Mouse (Mus musculus) neural tube, embryonic 15.5 days (tissue): ENCODE measurements at regions not wholly inside any gene's neighbourhood (a gene's known extent, or its start where the extent isn't known, plus 50 kb on each side); places are given as distances from the start of the nearest gene placed in this dataset.
"Not testable (repeated sequence)": the region's sequence is repeated elsewhere in the genome, so short reads cannot be mapped to it uniquely, and the experiment has no call there.

Source experiments
- ATAC-seq: fragments of 200-750 bp; cut with Nextera tagmentation; 2 replicates; pipeline ENCODE4 v1.8.0; 2017; ENCODE audit warnings: mild to moderate bottlenecking, moderate TSS enrichment, moderate library complexity; ENCODE audit not compliant: low FRiP score
- H3K27ac ChIP-seq: fragments of 300-500 bp; sonication (generic); replicated peaks from 2 replicates; pipeline ENCODE4 v1.5.1; 2015; ENCODE audit warnings: mild to moderate bottlenecking, inconsistent platforms
- H3K27me3 ChIP-seq: fragments of 300-500 bp; sonication (generic); replicated peaks from 2 replicates; pipeline ENCODE4 v1.6.1; 2015; ENCODE audit warnings: inconsistent platforms
- H3K36me3 ChIP-seq: fragments of 300-500 bp; sonication (generic); 2 replicates; pipeline ENCODE4 v1.6.1; 2015; ENCODE audit warnings: inconsistent platforms
- H3K4me1 ChIP-seq: fragments of 300-500 bp; sonication (generic); 2 replicates; pipeline ENCODE4 v1.6.1; 2015; ENCODE audit warnings: inconsistent platforms
- H3K4me2 ChIP-seq: fragments of 300-500 bp; sonication (generic); 2 replicates; pipeline ENCODE4 v1.6.1; 2015; ENCODE audit warnings: inconsistent platforms, mild to moderate bottlenecking, moderate library complexity
- H3K4me3 ChIP-seq: fragments of 300-500 bp; sonication (generic); replicated peaks from 2 replicates; pipeline ENCODE4 v1.5.1; 2015; ENCODE audit warnings: mild to moderate bottlenecking, inconsistent platforms
- H3K9ac ChIP-seq: fragments of 300-500 bp; sonication (generic); replicated peaks from 2 replicates; pipeline ENCODE4 v1.6.1; 2015; ENCODE audit warnings: mild to moderate bottlenecking, inconsistent platforms
- H3K9me3 ChIP-seq: fragments of 300-500 bp; sonication (generic); replicated peaks from 2 replicates; pipeline ENCODE4 v1.6.1; 2016; ENCODE audit warnings: inconsistent platforms
- WGBS: fragments of 180-500 bp; shearing (Covaris S2); methylation state at CpG from one replicate; pipeline ENCODE4 v1.1.7; 2015; ENCODE audit warnings: mixed read lengths; 5-methylcytosine and 5-hydroxymethylcytosine counted together

GRCm38 (mm10) chr3:130805345-130805744 is 75.1 kb upstream of the Rpl34 start:
- ATAC-seq = no peak
- no peaks in the 10 kb centered on the region for H3K36me3 ChIP-seq
- H3K4me3 ChIP-seq = no peak overlapping the region
- no peak overlapping the region for H3K27ac ChIP-seq
- H3K4me1 ChIP-seq = peaks cover 9% of the 10 kb centered on the region; the same call in 1 of the 2 replicates
- no peaks in the 10 kb centered on the region for H3K9me3 ChIP-seq
- WGBS = 77% methylated on average over 3 of the region's 3 CpGs
- H3K27me3 ChIP-seq = no peaks in the 10 kb centered on the region
- H3K9ac ChIP-seq = no peak overlapping the region
- H3K4me2 ChIP-seq = no peak overlapping the region

- Histone ChIP-seq H3K27ac (no peak overlapping the region), H3K4me3 (no peak overlapping the region), H3K36me3 (no peaks in the 10 kb centered on the region), H3K9me3 (no peaks in the 10 kb centered on the region), H3K4me1 (peaks cover 9% of the 10 kb centered on the region; the same call in 1 of the 2 replicates), H3K27me3 (no peaks in the 10 kb centered on the region), H3K4me2 (no peak overlapping the region), H3K9ac (no peak overlapping the region)
- ATAC-seq = no peak
- 75% methylated on average over 6 of the region's 6 CpGs for WGBS
These were observed 74.1 kb upstream of the Rpl34 start for GRCm38 (mm10) chr3:130804327-130804662.

- H3K9me3 ChIP-seq = no peaks in the 10 kb centered on the region
- H3K9ac ChIP-seq = no peak overlapping the region
- no peaks in the 10 kb centered on the region for H3K27me3 ChIP-seq
- no peak overlapping the region for H3K27ac ChIP-seq
- no peak overlapping the region for H3K4me2 ChIP-seq
- no peak for ATAC-seq
- H3K4me3 ChIP-seq = no peak overlapping the region
- 58% methylated on average over 12 of the region's 12 CpGs for WGBS
- peaks cover 9% of the 10 kb centered on the region; the same call in 1 of the 2 replicates for H3K4me1 ChIP-seq
- no peaks in the 10 kb centered on the region for H3K36me3 ChIP-seq
These were observed 73.6 kb upstream of the Rpl34 start for GRCm38 (mm10) chr3:130803591-130804326.

- no peak overlapping the region for H3K4me3 ChIP-seq
- H3K27me3 ChIP-seq = no peaks in the 10 kb centered on the region
- no peak for ATAC-seq
- H3K4me2 ChIP-seq = no peak overlapping the region
- WGBS = 86% methylated on average over 2 of the region's 2 CpGs
- no peaks in the 10 kb centered on the region for H3K36me3 ChIP-seq
- peaks cover 9% of the 10 kb centered on the region; the same call in 1 of the 2 replicates for H3K4me1 ChIP-seq
- no peak overlapping the region for H3K27ac ChIP-seq
- H3K9ac ChIP-seq = no peak overlapping the region
- H3K9me3 ChIP-seq = no peaks in the 10 kb centered on the region
These were observed 69.8 kb upstream of the Rpl34 start for GRCm38 (mm10) chr3:130800016-130800415.

- H3K27me3 ChIP-seq, H3K4me3 ChIP-seq, ATAC-seq, H3K27ac ChIP-seq, H3K9ac ChIP-seq, H3K9me3 ChIP-seq, H3K4me1 ChIP-seq, H3K4me2 ChIP-seq, H3K36me3 ChIP-seq: not testable (repeated sequence)
- 92% methylated on average over 1 of the region's 1 CpGs for WGBS
These were observed 67.8 kb upstream of the Rpl34 start for GRCm38 (mm10) chr3:130797956-130798355.

- Histone ChIP-seq H3K9ac (no peak overlapping the region), H3K4me1 (no peaks in the 10 kb centered on the region), H3K27ac (no peak overlapping the region), H3K4me3 (no peak overlapping the region), H3K4me2 (no peak overlapping the region), H3K9me3 (no peaks in the 10 kb centered on the region), H3K36me3 (no peaks in the 10 kb centered on the region), H3K27me3 (no peaks in the 10 kb centered on the region)
- 87% methylated on average over 8 of the region's 8 CpGs for WGBS
- no peak for ATAC-seq
These were observed 66.3 kb upstream of the Rpl34 start for GRCm38 (mm10) chr3:130796531-130796930.

- 83% methylated on average over 4 of the region's 4 CpGs for WGBS
- H3K27ac ChIP-seq = no peak overlapping the region
- H3K4me1 ChIP-seq = no peaks in the 10 kb centered on the region
- no peak overlapping the region for H3K4me2 ChIP-seq
- H3K9ac ChIP-seq = no peak overlapping the region
- ATAC-seq = no peak
- no peak overlapping the region for H3K4me3 ChIP-seq
- H3K27me3 ChIP-seq = no peaks in the 10 kb centered on the region
- H3K9me3 ChIP-seq = no peaks in the 10 kb centered on the region
- no peaks in the 10 kb centered on the region for H3K36me3 ChIP-seq
These were observed 65.2 kb upstream of the Rpl34 start for GRCm38 (mm10) chr3:130795396-130795795.

- WGBS = 37% methylated on average over 11 of the region's 13 CpGs
- no peaks in the 10 kb centered on the region for H3K4me1 ChIP-seq
- no peak overlapping the region for H3K9ac ChIP-seq
- no peak overlapping the region for H3K27ac ChIP-seq
- H3K36me3 ChIP-seq = no peaks in the 10 kb centered on the region
- no peaks in the 10 kb centered on the region for H3K9me3 ChIP-seq
- no peaks in the 10 kb centered on the region for H3K27me3 ChIP-seq
- H3K4me3 ChIP-seq = no peak overlapping the region
- no peak overlapping the region for H3K4me2 ChIP-seq
- no peak for ATAC-seq
These were observed 64.1 kb upstream of the Rpl34 start for GRCm38 (mm10) chr3:130794142-130794925.

- no peak overlapping the region for H3K9ac ChIP-seq
- ATAC-seq = no peak
- H3K27me3 ChIP-seq = no peaks in the 10 kb centered on the region
- 84% methylated on average over 11 of the region's 11 CpGs for WGBS
- no peak overlapping the region for H3K27ac ChIP-seq
- no peak overlapping the region for H3K4me2 ChIP-seq
- no peaks in the 10 kb centered on the region for H3K36me3 ChIP-seq
- no peaks in the 10 kb centered on the region for H3K4me1 ChIP-seq
- H3K4me3 ChIP-seq = no peak overlapping the region
- H3K9me3 ChIP-seq = no peaks in the 10 kb centered on the region
These were observed 50.6 kb upstream of the Rpl34 start for GRCm38 (mm10) chr3:130780706-130781240.
